Mouse (Mus musculus) urinary bladder, postnatal 10 days (tissue): ENCODE results near the gene Nrxn2.

Experiments
- DNase-seq: peaks from one replicate; pipeline ENCODE4 v3.0.0; 2022; ENCODE audit warnings: low spot score

Gene Nrxn2

DNA sequence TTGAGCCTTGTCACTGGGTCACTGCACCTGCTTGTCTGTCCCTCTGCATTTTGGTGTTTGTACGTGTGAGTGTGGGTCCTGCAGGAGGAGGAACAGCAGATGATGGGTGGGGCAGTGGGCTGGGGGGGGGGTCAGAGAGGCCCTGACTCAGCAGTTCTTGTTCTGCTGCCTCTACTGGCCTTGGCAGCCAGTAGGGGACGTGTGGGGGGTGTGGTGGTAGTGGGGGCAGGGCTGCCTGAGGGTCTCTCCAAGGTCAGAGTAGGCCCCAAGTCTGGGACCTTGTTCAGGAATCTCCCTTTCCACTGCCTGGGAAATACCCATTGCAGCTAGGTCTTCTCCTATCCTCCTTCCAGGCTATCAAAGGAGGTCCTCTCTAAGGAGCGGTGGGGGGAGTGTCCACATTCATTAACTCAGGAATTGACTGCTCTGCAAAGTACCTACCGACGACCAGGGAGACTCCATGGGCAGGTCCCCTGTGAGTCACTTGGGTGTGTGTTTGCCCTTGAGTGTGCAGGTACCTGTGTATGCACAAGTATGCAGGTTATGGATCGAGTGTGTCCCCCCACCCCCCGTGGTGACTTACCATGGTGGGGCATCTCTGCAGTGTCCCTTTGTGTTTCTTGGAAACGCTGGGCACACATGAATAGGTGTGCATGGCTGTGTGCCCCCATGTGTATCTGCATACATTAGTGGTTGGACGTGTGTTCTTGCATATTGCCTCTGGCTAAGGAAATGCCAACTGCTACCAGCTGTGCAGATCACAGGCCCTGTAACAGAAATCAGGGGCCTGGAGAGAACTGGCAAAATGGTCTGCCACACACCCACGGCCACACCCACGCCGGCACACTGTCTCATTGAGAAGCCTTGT, 1.4 kb upstream of the Nrxn2 start:
- no peak for DNase-seq

DNA sequence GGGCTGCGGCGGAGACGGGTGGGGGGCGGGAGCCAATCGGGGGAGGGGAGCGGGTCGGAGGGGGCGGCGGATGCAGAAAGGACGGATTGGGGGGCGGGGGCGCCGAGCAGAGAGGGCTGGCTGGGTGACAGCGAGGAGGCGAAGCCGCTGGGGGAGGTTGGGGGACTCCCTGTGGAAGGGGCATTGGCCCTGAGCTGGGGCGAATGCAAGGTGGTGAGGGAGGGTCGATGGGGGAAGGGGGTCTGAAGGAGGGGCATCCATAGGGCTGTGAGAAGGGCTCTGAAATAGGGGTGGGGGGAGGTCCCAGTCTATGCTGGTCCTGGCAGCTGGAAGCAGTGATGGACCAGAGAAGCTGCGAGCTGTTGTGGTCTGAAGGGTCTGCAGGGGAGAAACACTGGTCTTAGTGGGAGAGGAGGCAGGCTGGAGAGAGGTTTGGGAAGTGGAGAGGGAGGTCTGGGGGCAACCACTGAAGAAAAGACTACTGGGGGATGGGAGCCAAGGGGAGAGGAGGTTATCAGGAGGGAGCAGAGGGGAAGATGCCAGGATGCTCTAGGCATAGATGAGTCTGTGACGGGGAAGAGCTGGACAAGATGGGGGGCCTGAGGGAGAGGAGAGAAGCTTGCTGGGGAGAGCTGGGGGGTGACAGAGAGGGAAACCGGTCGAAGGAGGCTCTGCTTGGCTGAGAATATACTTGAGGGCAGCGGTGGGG, 607 bp downstream of the Nrxn2 start:
- DNase-seq: no peak

DNA sequence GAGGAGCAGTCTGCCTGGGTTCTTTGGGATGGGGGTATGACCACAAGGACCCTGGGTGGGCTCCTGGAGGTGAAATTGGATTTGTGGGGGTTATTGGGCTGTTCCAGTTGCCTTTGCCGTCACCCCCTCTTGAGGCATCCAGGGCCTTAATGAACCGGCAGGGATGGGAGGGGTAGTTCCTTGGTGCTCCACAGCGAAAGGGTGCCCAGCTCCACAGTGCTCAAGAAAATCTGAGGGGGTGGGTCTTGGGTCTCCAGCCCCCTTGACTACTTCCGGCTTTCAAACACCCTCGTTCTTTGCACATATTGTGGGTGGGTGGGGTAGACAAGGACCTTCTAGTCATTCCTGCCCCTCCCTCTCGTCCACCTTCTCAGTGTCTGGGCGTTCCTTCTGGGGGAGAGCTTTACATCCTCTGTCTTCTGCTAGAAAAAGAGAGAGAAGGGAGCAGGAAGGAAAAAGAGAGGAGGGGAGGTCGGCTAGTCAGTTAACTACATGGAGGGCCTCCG, 1.3 kb downstream of the Nrxn2 start:
- DNase-seq: no peak

DNA sequence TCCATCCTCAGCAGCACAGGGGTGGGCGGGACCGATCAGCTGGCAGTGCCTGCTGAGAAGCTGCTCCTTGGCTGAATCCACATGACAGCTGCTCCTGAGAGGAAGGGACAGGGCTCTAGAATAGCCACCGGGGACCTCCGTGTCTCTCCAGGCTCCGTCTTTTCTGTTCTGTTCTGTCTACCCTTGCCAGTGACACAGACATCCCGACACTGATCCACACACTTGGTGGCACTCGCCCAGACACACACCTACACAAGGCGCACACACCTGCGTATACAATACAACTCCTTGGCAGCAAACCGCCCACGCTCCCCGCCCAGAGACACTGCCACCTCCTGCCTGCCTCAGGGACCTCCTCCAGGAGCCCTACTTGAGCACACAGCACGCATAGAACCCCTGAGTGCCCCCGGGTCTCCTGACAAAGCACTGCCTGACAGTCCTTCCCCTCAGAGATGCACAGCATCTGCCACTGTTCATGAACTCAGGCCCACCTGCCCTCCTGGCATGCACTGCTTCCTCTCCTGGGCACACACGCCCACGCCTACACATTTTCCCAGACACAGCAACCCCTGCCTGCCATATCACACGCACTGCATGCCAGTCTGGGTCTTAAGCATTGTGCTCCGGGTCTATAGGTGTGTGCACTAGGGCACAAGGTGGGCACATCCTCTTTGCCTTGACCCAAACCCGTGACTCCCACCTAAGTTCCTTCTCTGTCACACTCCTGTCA, 2.1 kb downstream of the Nrxn2 start:
- no peak for DNase-seq

DNA sequence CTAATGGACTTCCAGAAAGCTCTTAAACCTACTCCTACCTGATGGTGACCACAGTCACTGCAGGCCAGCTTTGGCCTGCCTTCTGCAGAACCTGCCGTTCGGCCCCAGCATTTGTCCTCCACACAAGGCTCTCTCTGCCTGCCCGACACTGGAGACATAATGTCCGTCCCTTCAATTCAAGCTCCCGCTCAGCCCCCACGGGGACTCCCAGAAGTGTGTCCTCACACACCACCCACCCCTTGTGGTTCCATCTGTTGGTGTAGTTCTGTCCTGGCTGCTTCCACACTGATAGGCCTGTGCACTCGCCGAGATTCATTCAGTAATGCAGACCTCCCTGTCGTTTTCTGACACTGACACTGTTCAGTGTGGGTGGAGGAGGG, 2.7 kb downstream of the Nrxn2 start:
- no peak for DNase-seq

DNA sequence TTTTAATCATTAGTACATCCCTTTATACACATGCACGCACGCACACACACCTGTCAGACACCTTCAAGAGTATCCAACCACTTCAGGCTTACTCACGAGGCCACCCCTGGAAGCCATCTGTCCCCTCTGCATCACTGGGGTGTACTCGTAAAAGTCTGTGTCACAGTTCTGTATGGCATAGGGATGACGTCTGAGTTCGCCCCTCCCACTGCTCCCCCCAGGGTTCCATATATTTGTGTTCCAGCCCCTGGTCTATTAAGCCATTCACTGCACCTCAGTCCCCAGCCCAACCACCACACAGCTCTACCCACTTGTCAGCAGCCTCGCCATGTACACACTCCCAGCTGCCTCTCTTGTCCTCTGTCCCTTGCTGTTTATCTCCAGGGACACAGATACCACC, 3.5 kb downstream of the Nrxn2 start:
- no peak for DNase-seq

DNA sequence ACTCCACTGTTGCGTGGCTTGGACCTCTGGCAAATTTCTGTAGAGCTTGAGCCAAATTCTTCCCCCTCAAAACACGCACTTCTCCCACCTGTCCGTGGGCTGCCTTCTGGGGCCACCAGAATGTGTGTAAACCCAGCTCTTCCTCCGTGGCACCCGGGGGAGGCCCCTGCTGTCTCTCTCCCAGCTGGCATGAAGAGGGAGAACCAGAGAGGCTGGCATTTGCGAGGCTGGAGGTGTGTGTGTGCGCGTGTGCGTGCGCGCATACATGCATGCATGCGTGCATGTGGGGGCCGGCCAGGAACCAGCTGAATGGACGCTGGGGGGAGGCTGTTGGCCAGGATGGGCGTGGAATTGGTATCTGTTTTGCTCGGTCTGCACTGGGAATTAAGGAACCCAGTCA, 4.7 kb downstream of the Nrxn2 start:
- DNase-seq: no peak

DNA sequence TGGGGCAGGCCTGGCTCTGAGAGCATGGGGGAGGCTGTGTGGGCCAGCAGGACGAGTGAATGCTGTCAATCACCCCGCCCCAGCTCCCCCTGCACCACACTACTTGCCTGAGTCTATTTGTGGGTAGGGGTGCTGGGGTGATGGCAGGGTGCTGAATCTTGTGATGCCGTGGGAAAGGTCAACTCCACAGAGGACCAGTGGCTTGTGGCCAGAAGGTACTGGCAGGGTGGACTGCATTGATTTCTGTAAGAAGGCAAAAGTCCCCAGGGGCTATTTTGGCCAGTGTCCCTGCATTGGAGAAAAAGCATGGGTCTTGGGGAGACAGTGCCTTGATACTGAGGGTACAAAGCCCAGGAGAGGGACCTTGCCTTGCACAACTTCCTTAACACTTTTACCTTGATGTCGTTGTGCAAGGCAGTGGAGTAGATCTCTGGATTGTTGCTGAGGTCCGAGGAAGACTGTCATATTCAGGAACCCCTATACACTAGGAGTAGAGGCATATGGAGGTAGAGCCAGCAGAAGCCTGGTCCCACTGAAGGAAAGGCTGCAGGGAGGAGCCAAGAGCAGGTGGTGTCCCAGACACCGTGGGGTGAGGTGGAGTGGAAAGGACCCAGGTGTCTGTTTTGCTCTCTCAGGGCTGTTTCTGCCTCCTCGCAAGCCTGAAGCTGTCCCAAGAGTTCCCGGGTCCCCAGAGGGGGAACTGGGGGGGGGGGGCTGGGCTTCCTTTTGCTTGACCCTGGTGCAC, 5.8 kb downstream of the Nrxn2 start:
- DNase-seq: no peak

DNA sequence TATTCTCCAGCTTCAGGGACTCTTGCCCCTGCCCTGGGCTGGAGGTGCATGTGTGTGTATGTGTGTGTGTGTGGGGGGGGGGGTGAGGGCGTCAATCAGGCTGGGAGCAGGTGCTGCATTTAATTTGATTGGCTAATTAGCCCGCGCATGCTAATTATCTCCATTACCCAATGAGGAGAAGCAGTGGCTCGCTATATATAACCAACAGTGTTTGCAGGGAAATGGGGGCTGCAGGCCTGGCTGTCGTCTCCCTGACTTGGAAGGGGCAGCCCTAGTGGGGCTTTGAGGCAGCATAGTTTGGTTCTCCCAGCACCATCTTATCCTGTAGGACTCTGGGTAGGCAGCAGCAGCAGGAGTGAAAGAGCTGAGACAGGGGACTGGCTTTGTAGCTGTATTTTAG, 7.1 kb downstream of the Nrxn2 start:
- DNase-seq: no peak

DNA sequence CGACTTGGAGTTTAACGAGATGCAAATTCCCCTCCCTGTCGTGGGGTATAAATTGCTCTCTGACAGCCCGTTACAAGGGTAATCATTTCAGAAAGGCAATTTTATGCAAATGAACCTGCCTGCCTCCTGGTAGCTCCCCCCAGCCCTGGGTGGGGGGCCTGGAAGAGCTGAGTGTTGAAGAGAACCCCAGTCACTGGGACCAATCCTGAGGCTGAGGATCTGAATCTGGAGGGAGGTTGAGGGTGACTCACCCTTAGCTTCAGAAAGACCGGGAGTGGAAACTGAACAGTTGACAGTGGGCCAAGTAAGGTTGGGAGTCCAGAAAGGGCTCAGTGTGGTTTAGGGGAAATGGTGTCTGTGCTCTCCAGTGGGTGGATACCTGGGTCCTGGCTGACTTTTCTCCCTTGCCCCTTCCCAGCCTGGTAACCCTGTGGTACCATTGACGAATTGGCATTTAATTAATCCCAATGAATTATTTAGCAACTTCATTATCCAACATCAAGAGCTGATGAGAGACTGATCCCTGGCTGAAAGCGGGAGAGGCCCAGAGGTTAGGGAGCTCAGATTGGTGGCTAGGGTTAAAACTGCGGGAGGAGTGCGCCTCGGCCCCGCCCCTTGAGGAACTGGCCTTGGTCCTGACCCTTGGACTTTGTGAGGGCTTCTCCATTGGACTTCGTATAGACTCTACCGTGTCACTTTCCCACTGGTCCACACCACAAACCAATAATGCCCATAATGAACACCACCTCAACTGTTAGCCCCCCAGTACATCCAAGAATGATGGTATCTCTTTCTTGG, 8.4 kb downstream of the Nrxn2 start:
- DNase-seq: no peak

DNA sequence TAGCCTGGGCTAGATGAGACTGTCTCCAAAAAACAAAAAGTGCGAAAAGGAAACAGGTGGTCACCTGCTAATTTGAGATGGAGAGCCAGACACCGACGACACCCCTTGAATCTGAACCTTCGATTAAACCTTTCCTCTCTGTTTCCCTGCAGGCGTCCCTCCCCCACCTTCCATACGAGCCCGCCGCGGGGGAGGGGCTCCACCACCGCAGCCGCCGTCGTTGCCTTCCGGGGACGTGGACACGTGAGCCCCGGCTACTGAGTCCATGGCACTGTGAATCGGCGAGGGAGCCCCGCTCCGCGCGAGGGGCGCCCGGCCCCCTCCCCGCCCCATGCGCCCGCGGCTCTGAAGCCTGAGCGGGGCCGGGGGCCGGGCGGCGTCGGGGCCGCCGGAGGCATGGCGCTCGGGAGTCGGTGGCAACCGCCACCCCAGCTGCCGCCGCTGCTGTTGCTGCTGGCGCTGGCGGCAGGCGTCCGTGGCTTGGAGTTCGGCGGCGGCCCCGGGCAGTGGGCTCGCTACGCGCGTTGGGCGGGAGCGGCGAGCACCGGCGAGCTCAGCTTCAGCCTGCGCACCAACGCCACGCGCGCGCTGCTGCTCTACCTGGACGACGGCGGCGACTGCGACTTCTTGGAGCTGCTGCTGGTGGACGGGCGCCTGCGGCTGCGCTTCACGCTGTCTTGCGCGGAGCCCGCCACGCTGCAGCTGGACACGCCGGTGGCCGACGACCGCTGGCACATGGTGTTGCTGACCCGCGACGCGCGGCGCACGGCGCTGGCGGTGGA, 9.3 kb downstream of the Nrxn2 start:
- DNase-seq: no peak

DNA sequence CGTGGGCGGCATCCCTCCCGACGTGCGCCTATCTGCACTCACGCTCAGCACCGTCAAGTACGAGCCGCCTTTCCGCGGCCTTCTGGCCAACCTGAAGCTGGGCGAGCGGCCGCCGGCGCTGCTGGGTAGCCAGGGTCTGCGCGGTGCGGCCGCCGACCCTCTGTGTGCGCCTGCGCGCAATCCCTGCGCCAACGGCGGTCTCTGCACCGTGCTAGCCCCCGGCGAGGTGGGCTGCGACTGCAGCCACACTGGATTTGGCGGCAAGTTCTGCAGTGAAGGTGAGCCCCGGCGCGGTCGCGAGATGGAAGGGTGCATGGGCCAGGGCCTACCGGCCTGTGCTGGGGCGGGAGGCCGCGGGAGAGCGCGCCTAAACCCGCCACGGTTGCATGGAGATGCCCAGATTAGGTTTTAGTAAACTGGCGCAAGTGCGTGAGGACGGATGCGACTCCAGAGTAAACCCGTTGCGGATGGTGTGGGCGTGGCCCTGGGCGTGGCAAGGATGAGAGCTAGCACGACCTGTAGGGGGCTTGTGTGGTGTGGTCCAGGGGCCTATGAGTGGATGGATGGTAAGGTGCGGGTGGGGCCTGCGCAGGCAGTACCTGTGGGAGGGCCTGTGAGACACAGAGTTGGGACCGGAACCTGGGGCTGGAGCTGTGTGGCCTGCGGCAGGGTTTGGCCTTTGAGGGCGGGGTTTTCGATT, 10.1 kb downstream of the Nrxn2 start:
- DNase-seq: no peak

DNA sequence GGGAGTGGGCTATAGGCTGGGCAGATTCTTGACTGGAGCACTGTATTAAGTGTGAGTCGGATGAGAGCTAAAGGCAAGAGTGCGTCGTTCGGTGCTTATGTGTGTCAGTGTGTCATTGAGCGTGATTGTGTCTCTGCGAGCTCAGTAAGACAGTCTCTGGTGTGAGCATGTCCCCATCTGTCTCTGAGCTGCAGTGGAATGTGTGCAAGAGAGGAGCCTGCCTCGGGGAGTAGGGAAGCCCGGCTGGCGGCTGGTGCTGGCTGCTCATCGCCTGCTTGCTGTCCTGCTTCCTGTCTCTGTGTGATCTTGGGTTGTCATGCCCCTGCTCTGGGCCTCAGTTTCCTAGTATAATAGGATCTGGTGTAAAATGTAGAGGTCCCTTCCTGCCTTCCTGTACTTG, 24.5 kb downstream of the Nrxn2 start:
- no peak for DNase-seq

DNA sequence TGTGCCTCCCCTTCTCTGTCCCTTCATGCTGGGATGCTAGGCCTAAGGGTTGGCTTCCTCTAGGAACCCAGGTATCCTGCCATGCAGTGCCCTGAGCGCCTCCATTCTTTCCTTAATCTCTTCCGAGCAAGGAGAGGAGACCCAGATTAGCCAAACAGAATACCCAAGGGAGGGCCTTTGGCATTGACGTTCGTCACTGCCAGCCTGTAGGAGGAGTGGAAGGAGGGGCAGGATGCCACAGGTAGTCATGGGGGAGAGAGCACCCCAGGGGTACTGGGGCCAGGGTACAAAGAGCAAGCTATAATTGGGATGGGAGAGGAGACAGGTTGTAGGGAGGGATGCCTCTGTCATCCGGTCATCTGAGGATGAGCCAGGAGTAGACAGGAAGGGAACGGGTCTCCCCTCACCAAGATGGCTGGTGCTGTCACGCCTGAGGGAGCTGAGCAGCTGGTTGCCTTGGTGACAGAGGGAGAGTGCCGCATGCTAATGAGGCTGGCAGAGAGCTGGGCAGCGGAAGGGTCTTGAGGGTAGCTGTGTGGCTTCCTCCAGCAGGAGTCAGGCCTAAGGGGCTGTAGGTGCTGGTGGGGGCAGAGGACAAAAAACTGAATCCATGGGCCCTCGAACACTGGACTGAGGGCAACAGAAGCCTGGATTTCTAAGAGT, 27.4 kb downstream of the Nrxn2 start:
- DNase-seq: no peak

DNA sequence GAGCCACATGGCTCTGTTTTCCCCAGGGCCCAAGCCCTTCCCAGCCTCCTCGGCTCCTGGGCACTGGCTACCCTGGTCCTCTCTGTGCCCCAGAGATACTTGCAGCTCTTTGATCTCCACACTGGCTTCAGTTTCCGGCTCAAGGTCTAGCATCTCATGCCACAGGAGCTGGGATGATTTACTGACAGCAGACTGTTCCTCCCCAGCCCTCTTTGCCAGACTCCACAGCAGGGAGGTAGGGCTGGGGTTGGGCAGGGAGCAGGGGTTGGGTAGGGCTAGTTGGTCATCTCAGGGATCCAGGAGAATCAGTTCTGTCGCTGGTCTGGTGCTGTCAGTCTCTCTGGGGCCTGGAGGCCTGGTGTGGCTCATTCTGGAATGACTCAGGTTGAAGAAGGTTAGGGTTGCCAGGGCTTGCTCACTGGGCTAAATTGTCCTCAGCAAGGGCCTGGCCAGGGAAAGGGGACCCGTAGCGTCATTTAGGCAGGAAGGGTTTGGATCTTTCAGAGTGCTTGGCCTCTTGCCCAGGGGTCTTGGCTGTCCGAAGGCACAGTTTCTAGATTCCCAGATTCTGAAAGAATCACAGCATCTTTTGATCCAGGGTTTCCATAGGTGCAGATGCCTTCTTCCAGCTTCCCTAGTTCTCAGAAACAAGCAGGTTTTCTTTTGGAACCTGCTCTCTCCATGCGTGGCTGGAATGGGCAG, 28.4 kb downstream of the Nrxn2 start:
- DNase-seq: no peak

DNA sequence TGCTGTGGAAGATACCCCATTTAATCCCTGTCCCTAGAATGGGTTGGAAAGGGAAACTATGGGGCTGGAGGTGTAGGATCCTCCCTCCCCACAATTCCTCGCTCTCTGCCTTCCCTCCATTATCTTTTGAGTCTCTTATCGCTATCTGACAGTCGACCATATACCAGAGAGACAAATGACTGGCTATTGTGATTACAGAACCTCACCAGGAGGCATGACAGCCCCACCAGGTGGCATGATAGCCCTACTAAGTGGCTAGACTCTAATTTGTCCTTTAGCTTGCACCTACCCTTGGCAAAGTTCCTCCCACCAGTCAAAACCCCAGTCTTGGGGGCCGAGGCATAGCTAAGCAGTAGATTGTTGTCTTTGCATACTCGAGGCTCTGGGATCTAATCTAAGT, 30.2 kb downstream of the Nrxn2 start:
- DNase-seq: no peak

DNA sequence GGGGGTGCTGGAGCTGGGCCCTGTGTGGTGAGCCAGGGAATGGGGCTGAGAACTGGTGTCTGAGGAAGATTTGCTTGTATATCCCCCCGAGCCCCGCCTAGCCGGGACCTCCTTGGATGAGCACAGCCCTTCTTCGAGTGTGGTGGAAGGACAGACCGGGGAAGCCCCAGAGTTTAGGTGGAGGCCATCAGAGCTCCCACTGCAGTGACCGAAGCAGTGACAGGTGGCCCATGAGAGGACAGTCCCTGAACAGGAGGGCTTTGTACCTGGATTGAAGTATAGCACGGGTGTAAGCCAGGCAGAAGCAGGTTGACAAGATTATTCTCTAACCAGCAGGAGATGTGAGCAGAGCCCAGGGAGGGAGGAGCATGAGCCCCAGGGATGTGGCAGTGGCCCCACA, 31.3 kb downstream of the Nrxn2 start:
- no peak for DNase-seq

DNA sequence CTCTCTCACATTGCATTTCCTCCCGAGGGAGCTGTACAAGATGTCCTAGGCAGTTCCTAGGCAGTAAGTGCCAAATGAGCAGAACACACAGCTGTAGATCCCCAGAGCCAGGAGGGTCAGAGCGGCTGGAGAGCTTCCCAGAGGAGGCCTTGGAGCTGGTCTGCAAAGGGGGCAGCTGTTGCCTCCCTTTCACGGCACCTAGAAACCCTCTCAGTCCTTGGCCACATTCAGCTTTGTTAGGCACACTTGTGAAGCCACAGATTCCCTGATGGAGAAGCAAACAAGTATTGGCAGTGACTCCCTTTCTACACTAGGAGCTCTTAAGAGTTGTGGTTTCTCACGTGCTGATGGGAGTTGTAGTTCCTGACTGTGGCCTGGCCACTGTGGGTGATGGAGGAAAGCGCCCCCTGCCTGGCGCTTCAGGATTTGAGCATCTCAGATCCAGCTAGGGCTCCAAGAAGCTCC, 33.5 kb downstream of the Nrxn2 start:
- peak; percentile 33 for DNase-seq
